Mouse (Mus musculus) C2C12 (cell line): ENCODE measurements around the gene Mtss1l.

Experiments
- CEBPB ChIP-seq: IDR thresholded peaks from one replicate; pipeline ENCODE4 v1.6.1; 2011; ENCODE audit warnings: low read depth, mild to moderate bottlenecking, control low read depth, moderate library complexity
- CTCF ChIP-seq: IDR thresholded peaks from one replicate; pipeline ENCODE4 v1.5.1; 2011; ENCODE audit not compliant: control insufficient read depth, insufficient read depth, insufficient read length
- MYOD1 ChIP-seq: IDR thresholded peaks from one replicate; pipeline ENCODE4 v1.6.1; 2011; ENCODE audit warnings: low read depth; ENCODE audit not compliant: control insufficient read depth, insufficient read length
- MYOG ChIP-seq: IDR thresholded peaks from one replicate; pipeline ENCODE4 v1.6.1; 2011; ENCODE audit not compliant: control insufficient read depth, insufficient read length; ENCODE audit errors: extremely low read depth

DNA sequence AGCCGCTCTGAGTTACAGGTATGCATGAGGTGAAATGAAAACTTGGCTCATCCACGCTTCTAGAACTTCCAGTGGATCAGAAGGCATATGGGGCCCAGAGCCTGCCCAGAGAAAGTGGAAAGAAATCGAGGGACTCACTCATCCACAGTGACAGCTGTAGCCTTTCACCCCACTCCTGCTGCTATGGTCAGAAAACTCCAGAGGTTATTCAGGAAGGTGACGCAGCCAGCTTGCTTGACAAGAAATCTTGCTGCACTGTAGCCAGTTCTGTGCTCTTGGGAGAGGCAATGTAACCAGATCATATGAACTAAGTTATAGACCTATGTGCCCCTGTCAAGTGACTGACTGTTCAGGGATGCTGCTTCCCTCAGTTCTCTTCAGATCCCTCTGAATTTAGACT is 25.2 kb upstream of the Mtss1l start:
- TF ChIP-seq CTCF (no peak), MYOD1 (no peak), MYOG (no peak), CEBPB (no peak)
